Mouse (Mus musculus) MEL (cell line): ENCODE measurements around the gene Krt5. TPM values are rescaled to one million over a fixed set of nuclear protein-coding genes. Genes with fewer than 3 reads are reported as not detected.

ENCODE experiments used
- DNase-seq: peaks from one replicate; pipeline ENCODE4 v3.0.0; 2011; ENCODE audit warnings: low read depth, low spot score
- H3K27ac ChIP-seq: 2 replicates; pipeline ENCODE4 v1.5.1; 2012; ENCODE audit warnings: low read depth, mild to moderate bottlenecking, control low read depth, low read length, moderate library complexity; ENCODE audit not compliant: control insufficient read depth
- H3K27me3 ChIP-seq, 2 experiments: fragments of 150-350 bp in 1 of 2; sonication (generic) in 1 of 2; 2 replicates each; pipeline ENCODE4 v1.6.1; 2012; ENCODE audit warnings: low read length in 2 of 2, mild to moderate bottlenecking in 2 of 2, improper control_type of control experiment in 1 of 2, moderate library complexity in 1 of 2; ENCODE audit not compliant: insufficient read depth in 2 of 2, control insufficient read depth in 1 of 2
- H3K36me3 ChIP-seq, 2 experiments: 2 replicates each; pipeline ENCODE4 v1.6.1; 2012 to 2014; ENCODE audit warnings: low read length in 2 of 2, improper control_type of control experiment in 1 of 2, inconsistent platforms in 1 of 2, mild to moderate bottlenecking in 1 of 2; ENCODE audit not compliant: insufficient read depth in 2 of 2, control insufficient read depth in 1 of 2
- H3K4me1 ChIP-seq, 2 experiments: fragments of 150-350 bp in 1 of 2; sonication (generic) in 1 of 2; 2 replicates each; pipeline ENCODE4 v1.6.1; 2012; ENCODE audit warnings: low read length in 2 of 2, improper control_type of control experiment in 1 of 2, mild to moderate bottlenecking in 1 of 2; ENCODE audit not compliant: insufficient read depth in 2 of 2, control insufficient read depth in 1 of 2
- H3K4me3 ChIP-seq, 2 experiments: fragments of 150-350 bp in 1 of 2; sonication (generic) in 1 of 2; 2 replicates each; pipeline ENCODE4 v1.5.1; 2012; ENCODE audit warnings: low read depth in 2 of 2, low read length in 2 of 2, mild to moderate bottlenecking in 2 of 2, moderate library complexity in 2 of 2, control low read depth in 1 of 2, improper control_type of control experiment in 1 of 2; ENCODE audit not compliant: control insufficient read depth in 1 of 2, insufficient read depth in 1 of 2
- H3K79me2 ChIP-seq: 2 replicates; pipeline ENCODE4 v1.6.1; 2012; ENCODE audit warnings: mild to moderate bottlenecking, low read length, moderate library complexity; ENCODE audit not compliant: control insufficient read depth, poor library complexity, insufficient read depth
- H3K9ac ChIP-seq: 2 replicates; pipeline ENCODE4 v1.6.1; 2012; ENCODE audit warnings: low read depth, mild to moderate bottlenecking, control low read depth, low read length, moderate library complexity; ENCODE audit not compliant: control insufficient read depth, poor library complexity, severe bottlenecking
- H3K9me3 ChIP-seq: fragments of 150-350 bp; sonication (generic); replicated peaks from 2 replicates; pipeline ENCODE4 v1.6.1; 2012; ENCODE audit warnings: mild to moderate bottlenecking, low read length, improper control_type of control experiment, moderate library complexity; ENCODE audit not compliant: insufficient read depth
- BHLHE40 ChIP-seq: IDR thresholded peaks from 2 replicates; pipeline ENCODE4 v1.6.1; 2012; ENCODE audit warnings: low read depth, mild to moderate bottlenecking, inconsistent platforms, low read length, improper control_type of control experiment, borderline replicate concordance
- CHD1 ChIP-seq: IDR thresholded peaks from 2 replicates; pipeline ENCODE4 v1.6.1; 2012; ENCODE audit warnings: low read depth, mild to moderate bottlenecking, inconsistent platforms, low read length, improper control_type of control experiment
- E2F4 ChIP-seq: IDR thresholded peaks from 2 replicates; pipeline ENCODE4 v1.6.1; 2011; ENCODE audit warnings: low read depth, low read length, improper control_type of control experiment, borderline replicate concordance
- ELF1 ChIP-seq: IDR thresholded peaks from 2 replicates; pipeline ENCODE4 v1.6.1; 2014; ENCODE audit warnings: low read depth, mild to moderate bottlenecking, inconsistent platforms, low read length, improper control_type of control experiment, moderate library complexity
- EP300 ChIP-seq, 2 experiments: IDR thresholded peaks; 2 replicates each; pipeline ENCODE4 v1.6.1; 2011; ENCODE audit warnings: improper control_type of control experiment in 2 of 2, low read length in 2 of 2, low read depth in 1 of 2, mild to moderate bottlenecking in 1 of 2
- GABPA ChIP-seq: IDR thresholded peaks from 2 replicates; pipeline ENCODE4 v1.6.1; 2012; ENCODE audit warnings: low read depth, mild to moderate bottlenecking, inconsistent platforms, low read length, improper control_type of control experiment, moderate library complexity
- GATA1 ChIP-seq: IDR thresholded peaks from 2 replicates; pipeline ENCODE4 v1.6.1; 2011; ENCODE audit warnings: low read depth, low read length, improper control_type of control experiment
- HCFC1 ChIP-seq: IDR thresholded peaks from 2 replicates; pipeline ENCODE4 v1.6.1; 2012; ENCODE audit warnings: low read depth, mild to moderate bottlenecking, inconsistent platforms, low read length, improper control_type of control experiment, moderate library complexity
- MAFK ChIP-seq: IDR thresholded peaks from 2 replicates; pipeline ENCODE4 v1.6.1; 2011; ENCODE audit warnings: low read depth, mild to moderate bottlenecking, low read length, improper control_type of control experiment, borderline replicate concordance
- MEF2A ChIP-seq: IDR thresholded peaks from 2 replicates; pipeline ENCODE4 v1.6.1; 2014; ENCODE audit warnings: low read depth, mild to moderate bottlenecking, inconsistent platforms, low read length, improper control_type of control experiment; ENCODE audit not compliant: poor library complexity, insufficient replicate concordance, severe bottlenecking; ENCODE audit errors: extremely low read depth
- MXI1 ChIP-seq: IDR thresholded peaks from 2 replicates; pipeline ENCODE4 v1.6.1; 2011; ENCODE audit warnings: mild to moderate bottlenecking, low read depth, low read length, improper control_type of control experiment
- MYC ChIP-seq: IDR thresholded peaks from 2 replicates; pipeline ENCODE4 v1.6.1; 2011; ENCODE audit warnings: low read depth, mild to moderate bottlenecking, low read length, improper control_type of control experiment, moderate library complexity
- NELFE ChIP-seq: IDR thresholded peaks from 2 replicates; pipeline ENCODE4 v1.6.1; 2011; ENCODE audit warnings: low read depth, low read length, improper control_type of control experiment
- NRF1 ChIP-seq: IDR thresholded peaks from 2 replicates; pipeline ENCODE4 v1.6.1; 2014; ENCODE audit warnings: low read depth, mild to moderate bottlenecking, inconsistent platforms, low read length, improper control_type of control experiment, moderate library complexity; ENCODE audit not compliant: poor library complexity, insufficient read depth, severe bottlenecking
- RCOR1 ChIP-seq: IDR thresholded peaks from 2 replicates; pipeline ENCODE4 v1.6.1; 2012; ENCODE audit warnings: low read depth, mild to moderate bottlenecking, inconsistent platforms, low read length, improper control_type of control experiment
- TAL1 ChIP-seq: IDR thresholded peaks from 2 replicates; pipeline ENCODE4 v1.6.1; 2012; ENCODE audit warnings: mild to moderate bottlenecking, inconsistent platforms, low read length, moderate library complexity, mixed read lengths
- TBP ChIP-seq: IDR thresholded peaks from 2 replicates; pipeline ENCODE4 v1.8.0; 2011; ENCODE audit warnings: low read depth, low read length, improper control_type of control experiment
- UBTF ChIP-seq: IDR thresholded peaks from 2 replicates; pipeline ENCODE4 v1.6.1; 2012; ENCODE audit warnings: low read depth, mild to moderate bottlenecking, inconsistent platforms, low read length, improper control_type of control experiment, moderate library complexity, borderline replicate concordance; ENCODE audit not compliant: insufficient read depth
- USF1 ChIP-seq: IDR thresholded peaks from 2 replicates; pipeline ENCODE4 v1.6.1; 2014; ENCODE audit warnings: low read depth, mild to moderate bottlenecking, inconsistent platforms, low read length, improper control_type of control experiment, moderate library complexity
- USF2 ChIP-seq, 2 experiments: IDR thresholded peaks; 2 replicates each; pipeline ENCODE4 v1.6.1; 2011 to 2012; ENCODE audit warnings: improper control_type of control experiment in 2 of 2, low read length in 2 of 2, borderline replicate concordance in 1 of 2, inconsistent platforms in 1 of 2, low read depth in 1 of 2, mild to moderate bottlenecking in 1 of 2; ENCODE audit not compliant: insufficient read depth in 1 of 2
- ZMIZ1 ChIP-seq: IDR thresholded peaks from 2 replicates; pipeline ENCODE4 v1.6.1; 2012; ENCODE audit warnings: low read depth, mild to moderate bottlenecking, inconsistent platforms, low read length, improper control_type of control experiment, moderate library complexity
- polyA plus RNA-seq, 2 experiments: library from polyadenylated mRNA; stranded (reverse) in 1 of 2; unstranded in 1 of 2; fragments of >175 nt in 1 of 2; fragments of >200 nt in 1 of 2; gene quantifications; 2 replicates each; pipeline versions ENCODE4 v1.2.1 to v1.2.4; 2012; ENCODE audit warnings: low replicate concordance in 2 of 2, low read depth in 1 of 2; ENCODE audit not compliant: insufficient read length in 2 of 2, insufficient read depth in 1 of 2, missing spikeins in 1 of 2
- total RNA-seq: library from RNA; depleted of rRNA; stranded (reverse); fragments of 300-350 nt; gene quantifications from 2 replicates; pipeline ENCODE4 v1.2.3, GENCODE M21; 2012

Krt5 gene
- total and polyA plus RNA-seq, 3 experiments: not detected

DNA sequence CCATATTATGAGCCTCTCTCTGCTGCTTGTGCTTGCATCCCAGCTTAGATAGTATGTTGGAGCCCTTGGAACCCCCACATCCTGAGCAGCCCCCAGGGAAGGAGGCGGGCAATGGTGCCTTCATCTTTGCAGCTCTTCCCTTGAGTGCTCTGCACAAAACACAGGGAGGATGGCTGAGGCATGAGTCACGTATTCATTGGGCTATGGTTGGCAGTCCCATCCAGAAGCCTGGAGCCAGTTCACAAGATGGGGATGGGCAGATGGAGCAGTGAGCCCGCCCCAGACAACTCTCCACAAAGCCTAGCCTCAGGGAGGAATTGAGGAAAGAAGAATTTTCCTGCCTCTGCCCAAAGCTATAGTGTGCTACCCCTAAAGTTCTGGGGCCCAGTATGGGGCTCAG is 3.1 kb upstream of the Krt5 start:
- no peak for DNase-seq
- H3K4me3 ChIP-seq: no peak overlapping the region
- H3K79me2 ChIP-seq: no peaks in the 10 kb centered on the region
- no peak overlapping the region for H3K27ac ChIP-seq
- no peaks in the 10 kb centered on the region for H3K27me3 ChIP-seq
- TF ChIP-seq USF2 (IDR thresholded peaks at IDR 0.05; ENCODE audit: borderline replicate concordance in 1 of 2, insufficient read depth in 1 of 2, low read depth in 1 of 2, low read length in 2 of 2) (no peak), TAL1 (no peak), NRF1 (no peak), NELFE (no peak), MYC (no peak), RCOR1 (no peak), GATA1 (no peak), CHD1 (no peak), E2F4 (no peak), GABPA (no peak), TBP (no peak), EP300 (IDR thresholded peaks at IDR 0.05; ENCODE audit: low read depth in 1 of 2, low read length in 2 of 2) (no peak), BHLHE40 (no peak), MEF2A (no peak)
- TF ChIP-seq, all 39 proteins: peak for 0
- Histone ChIP-seq H3K9ac (no peak overlapping the region), H3K9me3 (no peaks in the 10 kb centered on the region), H3K4me1 (no peaks in the 10 kb centered on the region), H3K36me3 (no peaks in the 10 kb centered on the region)

DNA sequence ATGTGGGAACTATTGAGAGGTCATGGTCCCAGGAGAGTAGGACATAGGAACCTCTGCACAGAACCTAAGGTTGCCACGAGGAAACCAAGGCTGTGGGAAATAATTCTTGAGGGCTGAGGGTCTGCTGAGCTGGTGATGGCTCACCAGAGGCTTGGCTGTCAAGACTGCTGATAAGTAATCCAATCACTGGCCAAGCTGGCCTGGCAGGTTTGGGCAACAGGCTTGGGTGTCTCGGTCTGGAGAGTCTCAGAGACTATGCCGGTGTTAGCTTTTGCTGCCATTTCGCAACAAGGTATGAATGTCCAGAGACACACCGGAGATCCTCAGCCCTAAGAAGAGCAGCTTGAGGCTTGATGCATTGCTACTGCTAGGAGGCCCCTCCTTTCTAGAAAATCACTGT is 1.7 kb upstream of the Krt5 start:
- DNase-seq: no peak
- Histone ChIP-seq H3K27me3 (no peaks in the 10 kb centered on the region), H3K79me2 (no peaks in the 10 kb centered on the region), H3K27ac (no peak overlapping the region), H3K4me1 (no peaks in the 10 kb centered on the region), H3K9ac (no peak overlapping the region), H3K9me3 (no peaks in the 10 kb centered on the region), H3K4me3 (no peak overlapping the region)
- TF ChIP-seq RCOR1 (no peak), MXI1 (no peak), UBTF (no peak), MAFK (no peak), TAL1 (no peak), NRF1 (no peak), USF1 (no peak), TBP (no peak), HCFC1 (no peak), NELFE (no peak), USF2 (IDR thresholded peaks at IDR 0.05; ENCODE audit: borderline replicate concordance in 1 of 2, insufficient read depth in 1 of 2, low read depth in 1 of 2, low read length in 2 of 2) (no peak), MEF2A (no peak), ZMIZ1 (no peak), CHD1 (no peak), EP300 (IDR thresholded peaks at IDR 0.05; ENCODE audit: low read depth in 1 of 2, low read length in 2 of 2) (no peak), ELF1 (no peak)
- TF ChIP-seq, all 39 proteins: peak for 0
- H3K36me3 ChIP-seq: no peaks in the 10 kb centered on the region
